Mouse (Mus musculus) brain, embryonic 14.5 days (tissue): Measurements from ENCODE around the gene Chrna3.

Experiments
- CTCF ChIP-seq: fragments of 200-500 bp; IDR thresholded peaks from 2 replicates; pipeline ENCODE4 v1.5.1; 2012; ENCODE audit warnings: inconsistent platforms, mild to moderate bottlenecking, moderate library complexity, borderline replicate concordance; ENCODE audit not compliant: insufficient read depth, insufficient read length; ENCODE audit errors: extremely low read depth
- POLR2A ChIP-seq: fragments of 200-500 bp; IDR thresholded peaks from 2 replicates; pipeline ENCODE4 v1.6.1; 2012; ENCODE audit warnings: mild to moderate bottlenecking, inconsistent platforms, borderline replicate concordance; ENCODE audit not compliant: poor library complexity, insufficient read depth, insufficient read length, severe bottlenecking; ENCODE audit errors: extremely low read depth

GRCm38 (mm10) chr9:55026275-55026663 lies at the start of gene Chrna3:
- TF ChIP-seq CTCF, result no peak
- TF ChIP-seq POLR2A, result 0 out of 2 replicates have a peak, but pooled peaks have one; percentile 15
